17 mouse cellular contexts compared by ENCODE assay signal in the genomic region with DNA sequence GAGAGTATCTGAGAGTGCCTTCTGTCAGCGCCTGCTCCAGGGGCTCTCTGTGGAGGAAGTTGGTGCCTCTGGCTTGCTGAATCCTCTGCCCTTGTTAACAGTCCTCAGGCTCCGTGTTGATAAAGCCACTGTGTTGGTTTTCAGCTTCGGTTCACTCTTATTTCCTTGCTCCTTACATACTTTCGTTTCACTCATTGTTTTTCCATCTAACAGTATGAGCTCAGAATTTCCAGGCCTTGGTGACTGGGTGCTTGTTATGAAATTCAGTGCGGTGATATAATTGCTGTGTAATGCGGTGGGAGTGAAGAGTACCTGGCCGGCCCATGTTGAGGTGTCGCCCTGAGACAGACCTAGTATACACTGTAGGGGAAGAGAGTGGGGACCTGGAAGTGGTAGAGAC.
A peak's percentile ranks its signal among the peaks of the same experiment; 100 is the strongest.
DNase-seq lines count a peak whose midpoint lies in the region; ATAC-seq and TF ChIP-seq lines count a peak whose summit lies in the region.
"Had no signal": no experiment of that assay in that cellular context is flagged by ENCODE, and none has a peak within 500 bp of the region (broad histone marks: within the 10 kb centered on the region; RNA-seq: fewer than 3 reads in every experiment).

No protein-coding gene starts in this region.

- no peaks in the 10 kb centered on the region for H3K27me3 ChIP-seq in lung, embryonic 15.5 days
- no peaks in the 10 kb centered on the region for H3K27me3 ChIP-seq in heart, embryonic 16.5 days (ENCODE audit: control insufficient read depth, insufficient read depth, low read length)
- H3K27me3 ChIP-seq in forebrain, embryonic 16.5 days (replicated peaks; ENCODE audit: control insufficient read depth, insufficient read depth, low read length) = no peaks in the 10 kb centered on the region
- no peaks in the 10 kb centered on the region for H3K27me3 ChIP-seq in limb, embryonic 10.5 days (ENCODE audit: low read depth, poor library complexity, severe bottlenecking)
- H3K27me3 ChIP-seq: liver, embryonic 12.5 days; midbrain, embryonic 12.5 days had no signal

- no peak for DNase-seq in lung, adult 2 months
- DNase-seq in limb, embryonic 10.5 days (ENCODE audit: low spot score) = no peak
- DNase-seq in urinary bladder, postnatal 36 days (ENCODE audit: low spot score in 2 of 2) = no peak
- DNase-seq: adrenal gland, adult 2 months; cerebellum, adult 8-10 months; gastrocnemius, postnatal 36 days; thymus, adult 2 months had no signal

- 0 out of 2 replicates have a peak overlapping the region, but pooled peaks have one; percentile 6 for H3K4me2 ChIP-seq in lung, embryonic 15.5 days
- peak overlapping the region; percentile 59 for H3K4me2 ChIP-seq in heart, embryonic 16.5 days (ENCODE audit: low read depth, low read length)
- no peak overlapping the region for H3K4me2 ChIP-seq in forebrain, embryonic 16.5 days (ENCODE audit: low read length)
- H3K4me2 ChIP-seq: liver, embryonic 12.5 days; midbrain, embryonic 12.5 days had no signal

- H3K4me1 ChIP-seq in lung, embryonic 15.5 days = no peaks in the 10 kb centered on the region
- no peaks in the 10 kb centered on the region for H3K4me1 ChIP-seq in lung, adult 2 months (ENCODE audit: control insufficient read depth, insufficient read depth, low read length)
- H3K4me1 ChIP-seq in heart, embryonic 16.5 days (ENCODE audit: control insufficient read depth, insufficient read depth, low read length) = peaks cover 16% of the 10 kb centered on the region
- H3K4me1 ChIP-seq in forebrain, embryonic 16.5 days (replicated peaks; ENCODE audit: control insufficient read depth, insufficient read depth, low read length) = no peaks in the 10 kb centered on the region
- H3K4me1 ChIP-seq in limb, embryonic 10.5 days = peaks cover 4% of the 10 kb centered on the region; the same call in 1 of the 2 replicates
- H3K4me1 ChIP-seq: liver, embryonic 12.5 days; midbrain, embryonic 12.5 days had no signal

- H3K9me3 ChIP-seq in lung, embryonic 15.5 days = no peaks in the 10 kb centered on the region
- no peaks in the 10 kb centered on the region for H3K9me3 ChIP-seq in heart, embryonic 16.5 days (replicated peaks; ENCODE audit: control insufficient read depth, low read length)
- H3K9me3 ChIP-seq in forebrain, embryonic 16.5 days (ENCODE audit: control insufficient read depth, low read length) = no peaks in the 10 kb centered on the region
- H3K9me3 ChIP-seq in limb, embryonic 10.5 days (replicated peaks) = no peaks in the 10 kb centered on the region
- H3K9me3 ChIP-seq: liver, embryonic 12.5 days; midbrain, embryonic 12.5 days had no signal

- H3K27ac ChIP-seq in lung, embryonic 15.5 days = no peak overlapping the region
- peak overlapping the region; percentile 76 for H3K27ac ChIP-seq in heart, embryonic 16.5 days (ENCODE audit: low read length)
- no peak overlapping the region for H3K27ac ChIP-seq in forebrain, embryonic 16.5 days (ENCODE audit: low read length)
- H3K27ac ChIP-seq in limb, embryonic 10.5 days = no peak overlapping the region
- H3K27ac ChIP-seq: kidney, postnatal 0 days; liver, embryonic 12.5 days; midbrain, embryonic 12.5 days had no signal

- no peak for ATAC-seq in lung, embryonic 15.5 days (ENCODE audit: borderline replicate concordance, extremely low read depth, low FRiP score, low TSS enrichment)
- peak; percentile 63 for ATAC-seq in activated CD4-positive, CD25-positive, alpha-beta regulatory T cell, adult 4 months
- peak; percentile 77 for ATAC-seq in heart, embryonic 16.5 days (replicated peaks; ENCODE audit: extremely low read depth, insufficient read depth, low FRiP score)
- ATAC-seq in megakaryocyte progenitor cell, adult 5-6 weeks (replicated peaks; ENCODE audit: poor library complexity) = peak; percentile 74
- no peak for ATAC-seq in forebrain, embryonic 16.5 days
- ATAC-seq: liver, embryonic 12.5 days had no signal

- WGBS in lung, embryonic 15.5 days = 50% methylated on average over 8 of the region's 8 CpGs
- 52% methylated on average over 8 of the region's 8 CpGs for WGBS in lung, adult 2 months
- 22% methylated on average over 8 of the region's 8 CpGs for WGBS in heart, embryonic 16.5 days
- WGBS in forebrain, embryonic 16.5 days = 85% methylated on average over 8 of the region's 8 CpGs
- 90% methylated on average over 8 of the region's 8 CpGs for WGBS in limb, embryonic 10.5 days

- no peak for TF ChIP-seq CTCF in lung, adult 2 months (IDR thresholded peaks at IDR 0.05; ENCODE audit: insufficient read depth, low read length)

- no peaks in the 10 kb centered on the region for H3K36me3 ChIP-seq in lung, embryonic 15.5 days
- H3K36me3 ChIP-seq in heart, embryonic 16.5 days (ENCODE audit: control insufficient read depth, insufficient read depth) = no peaks in the 10 kb centered on the region
- no peaks in the 10 kb centered on the region for H3K36me3 ChIP-seq in forebrain, embryonic 16.5 days (ENCODE audit: control insufficient read depth, insufficient read depth)
- H3K36me3 ChIP-seq in limb, embryonic 10.5 days = no peaks in the 10 kb centered on the region
- H3K36me3 ChIP-seq: liver, embryonic 12.5 days; midbrain, embryonic 12.5 days had no signal

- no peak overlapping the region for H3K9ac ChIP-seq in lung, embryonic 15.5 days
- H3K9ac ChIP-seq in heart, embryonic 16.5 days (ENCODE audit: low read length) = peak overlapping the region; percentile 54
- no peak overlapping the region for H3K9ac ChIP-seq in forebrain, embryonic 16.5 days (replicated peaks; ENCODE audit: low read depth, low read length)
- H3K9ac ChIP-seq: liver, embryonic 12.5 days; midbrain, embryonic 12.5 days had no signal

- TF ChIP-seq POLR2A in lung, adult 2 months (IDR thresholded peaks at IDR 0.05; ENCODE audit: borderline replicate concordance, extremely low read depth, low read depth, low read length) = no peak

- no peak overlapping the region for H3K4me3 ChIP-seq in lung, embryonic 15.5 days
- H3K4me3 ChIP-seq in lung, adult 2 months (replicated peaks; ENCODE audit: extremely low read depth, low read depth, low read length) = no peak overlapping the region
- H3K4me3 ChIP-seq in heart, embryonic 16.5 days (ENCODE audit: low read length) = peak overlapping the region; percentile 25
- no peak overlapping the region for H3K4me3 ChIP-seq in forebrain, embryonic 16.5 days (replicated peaks; ENCODE audit: low read length)
- H3K4me3 ChIP-seq in limb, embryonic 10.5 days = no peak overlapping the region
- H3K4me3 ChIP-seq: erythroblast, embryonic 14.5 days; liver, embryonic 12.5 days; midbrain, embryonic 12.5 days; myocyte had no signal

Comparison
In these comparisons a context has a peak if more than half of its experiments do, and no peak if none do; other contexts are left out.
1. ATAC-seq: peak in activated CD4-positive, CD25-positive, alpha-beta regulatory T cell, adult 4 months (single experiment), heart, embryonic 16.5 days (single experiment) and megakaryocyte progenitor cell, adult 5-6 weeks (single experiment); none in lung, embryonic 15.5 days (single experiment) and forebrain, embryonic 16.5 days (single experiment).